Mouse (Mus musculus): ENCODE data around the gene Rmnd1. TPM values are rescaled to one million over a fixed set of nuclear protein-coding genes. Genes with fewer than 3 reads are reported as not detected.

Gene Rmnd1
- total RNA-seq, 2 experiments from 2014 or later, result 38.2 to 39.2 TPM

DNA sequence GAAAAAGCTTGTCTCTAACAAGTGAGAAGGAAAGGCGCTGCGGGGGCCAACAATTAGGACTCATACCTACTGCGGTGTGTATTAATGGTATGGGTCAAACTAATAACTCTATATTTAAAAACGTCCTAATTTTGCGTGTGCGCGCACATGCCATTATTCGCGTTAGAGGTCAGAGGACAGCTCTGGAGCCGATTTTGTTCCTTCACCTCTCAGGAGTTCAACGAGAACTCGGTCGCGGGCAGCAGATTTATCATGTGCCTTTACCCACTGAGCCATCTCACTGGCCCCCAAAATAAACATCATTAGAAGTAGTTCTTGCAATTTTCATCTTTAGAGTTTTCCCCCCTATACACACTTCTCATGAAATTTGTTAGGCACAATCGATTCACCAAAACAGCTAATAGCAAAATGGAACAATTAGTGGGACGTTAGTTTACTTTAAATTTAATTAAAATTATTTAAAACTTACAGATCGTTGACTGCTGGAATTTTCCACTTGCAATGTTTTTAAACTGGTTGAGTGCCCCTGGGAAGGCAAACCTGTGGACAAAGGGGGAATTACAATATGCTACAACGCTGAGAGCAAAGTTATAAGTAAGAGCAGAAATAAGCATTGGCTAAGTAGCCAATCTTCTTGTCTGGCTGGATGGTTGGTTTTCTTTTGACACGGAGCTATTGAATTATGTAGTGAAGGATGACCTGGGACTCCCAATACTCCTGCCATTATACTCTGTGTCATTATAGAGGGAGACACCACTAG lies 988 bp upstream of the Rmnd1 start:
- DNase-seq (ENCODE audit: extremely low spot score in 1 of 2, low spot score in 2 of 2), result no peak
- intact Hi-C loops (cut with DNase I), result loop anchor here (2.0 kb wide), 1 partner anchor 46 kb away; no protein-coding TSS in a partner anchor
- Histone ChIP-seq H3K27ac (peak overlapping the region; percentile 87), H3K4me3 (peak overlapping the region; percentile 85)
- TF ChIP-seq CTCF (IDR thresholded peaks at IDR 0.05), result peak; percentile 39

DNA sequence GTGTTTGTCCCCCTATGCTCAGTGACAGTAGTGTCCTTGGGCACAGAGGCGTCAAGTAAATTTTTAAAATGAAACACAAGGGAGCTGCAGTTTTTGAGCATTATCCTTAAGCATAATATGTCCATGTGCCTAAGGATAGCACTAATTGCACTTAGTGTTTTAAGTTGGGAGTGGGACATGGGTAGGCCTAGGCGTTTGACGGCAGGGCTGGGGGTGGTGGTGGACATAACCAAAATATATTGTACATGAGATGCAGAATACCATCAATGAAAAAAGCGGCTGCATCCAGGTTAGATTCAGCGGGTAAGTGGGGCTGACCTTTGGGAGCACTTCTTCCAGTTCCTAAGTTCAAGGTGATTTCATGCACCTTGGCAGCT lies 454 bp downstream of the Rmnd1 start:
- TF ChIP-seq CTCF (IDR thresholded peaks at IDR 0.05), result no peak; the same call in 1 of the 2 replicates
- intact Hi-C loops (cut with DNase I), result loop anchor here (2.0 kb wide), 2 partner anchors 37 to 45 kb away; no protein-coding TSS in a partner anchor
- peak overlapping the region; percentile 98 for H3K27ac ChIP-seq
- DNase-seq (ENCODE audit: extremely low spot score in 1 of 2, low spot score in 2 of 2), result no peak
- peak overlapping the region; percentile 61 for H3K4me3 ChIP-seq

DNA sequence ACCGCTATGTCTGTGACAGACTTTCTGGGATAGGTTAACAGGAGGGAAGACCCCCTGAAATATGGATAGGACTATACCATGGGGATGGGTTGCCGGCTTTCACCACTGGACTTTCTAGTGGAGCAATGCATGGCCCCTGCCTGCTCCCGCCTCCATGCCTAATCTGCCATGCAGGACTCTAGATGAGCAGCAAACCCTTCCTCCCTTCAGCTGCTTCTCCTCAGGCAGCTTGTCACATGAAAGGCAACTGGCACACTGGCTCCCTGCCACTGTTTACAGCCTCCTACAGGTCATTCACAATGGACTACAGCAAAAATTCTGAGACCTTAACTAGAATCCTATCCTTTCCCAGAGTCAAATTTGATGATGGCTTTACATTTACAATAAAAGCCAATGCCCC lies 1.4 kb downstream of the Rmnd1 start:
- DNase-seq (ENCODE audit: extremely low spot score in 1 of 2, low spot score in 2 of 2), result no peak
- TF ChIP-seq CTCF (IDR thresholded peaks at IDR 0.05), result no peak
- H3K27ac ChIP-seq, result peak overlapping the region; percentile 98; the same call in 1 of the 2 replicates

DNA sequence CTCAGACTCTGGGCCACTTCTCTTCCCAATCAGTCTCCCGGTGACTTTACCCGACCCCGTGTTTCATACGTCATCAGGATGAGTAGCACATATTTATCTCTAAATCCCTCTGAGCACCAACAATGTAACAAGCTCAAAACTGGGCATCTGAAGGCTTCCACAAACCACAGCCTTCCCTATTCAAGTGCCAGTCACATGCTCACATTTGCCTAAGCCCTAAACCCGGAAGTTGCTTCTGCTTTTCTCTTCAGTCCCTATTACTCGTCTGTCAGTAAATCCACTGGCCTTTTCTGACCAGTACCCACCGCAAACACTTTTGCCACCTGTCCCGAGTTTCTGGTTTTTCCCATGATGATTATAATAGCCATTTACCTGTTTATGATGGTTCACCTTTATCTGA lies 1.8 kb downstream of the Rmnd1 start:
- DNase-seq (ENCODE audit: extremely low spot score in 1 of 2, low spot score in 2 of 2), result no peak
- TF ChIP-seq CTCF (IDR thresholded peaks at IDR 0.05), result no peak
- intact Hi-C loops (cut with DNase I), result loop anchor here (2.0 kb wide), 1 partner anchor 36 kb away; no protein-coding TSS in a partner anchor
- Histone ChIP-seq H3K27ac (no peak overlapping the region), H3K4me3 (no peak overlapping the region)

More for the DNA sequence above, 1.4 kb downstream of the Rmnd1 start:
- intact Hi-C loops (cut with DNase I), result loop anchor here (2.0 kb wide), 1 partner anchor 36 kb away; no protein-coding TSS in a partner anchor
- H3K4me3 ChIP-seq, result peak overlapping the region; percentile 61

DNA sequence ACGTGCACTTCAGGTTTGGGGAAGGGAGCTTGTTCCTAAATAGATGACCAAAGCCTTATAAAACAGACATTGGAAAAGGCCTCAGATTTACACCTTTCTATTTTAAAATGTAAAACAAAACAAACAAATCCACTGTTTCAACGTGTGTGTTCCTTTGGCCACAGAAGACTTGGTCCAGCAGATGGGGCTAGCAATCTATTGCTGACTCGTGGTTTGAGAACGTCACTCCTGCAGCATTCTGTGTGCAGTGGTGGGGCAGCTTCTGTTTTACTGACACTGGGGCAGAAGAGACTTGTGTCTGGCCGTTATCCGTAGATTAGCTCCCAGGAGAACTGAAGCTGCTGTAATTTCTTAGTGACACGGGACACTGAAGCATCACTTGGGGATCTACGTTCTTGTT lies 6.9 kb downstream of the Rmnd1 start:
- intact Hi-C loops (cut with DNase I), result no loop called here
- TF ChIP-seq CTCF (IDR thresholded peaks at IDR 0.05), result peak; percentile 14
- DNase-seq (ENCODE audit: extremely low spot score in 1 of 2, low spot score in 2 of 2), result no peak
- H3K27ac ChIP-seq, result no peak overlapping the region
- H3K4me3 ChIP-seq, result no peak overlapping the region

DNA sequence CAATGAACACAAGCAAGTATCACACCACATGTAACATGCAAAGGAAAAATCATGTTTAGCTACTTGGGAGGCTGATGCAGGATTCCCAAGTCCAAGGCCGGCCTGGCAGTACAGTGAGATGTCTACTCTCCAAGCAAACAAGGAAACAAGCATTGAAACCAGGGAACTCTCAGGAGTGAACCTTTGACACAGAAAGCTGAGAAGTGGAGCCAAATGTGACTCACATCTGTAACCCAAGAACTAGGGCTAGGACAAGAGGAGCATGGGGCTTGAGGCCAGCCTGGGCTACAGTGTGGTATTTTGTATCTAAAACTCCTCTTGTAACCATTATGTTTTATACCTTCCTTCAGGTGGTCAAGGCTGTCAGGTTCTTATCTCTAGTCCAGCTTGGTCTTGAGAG lies 25.0 kb downstream of the Rmnd1 start:
- H3K4me3 ChIP-seq, result no peak overlapping the region
- intact Hi-C loops (cut with DNase I), result no loop called here
- no peak for TF ChIP-seq CTCF (IDR thresholded peaks at IDR 0.05)
- DNase-seq (ENCODE audit: extremely low spot score in 1 of 2, low spot score in 2 of 2), result no peak
- no peak overlapping the region; the same call in 1 of the 2 replicates for H3K27ac ChIP-seq

DNA sequence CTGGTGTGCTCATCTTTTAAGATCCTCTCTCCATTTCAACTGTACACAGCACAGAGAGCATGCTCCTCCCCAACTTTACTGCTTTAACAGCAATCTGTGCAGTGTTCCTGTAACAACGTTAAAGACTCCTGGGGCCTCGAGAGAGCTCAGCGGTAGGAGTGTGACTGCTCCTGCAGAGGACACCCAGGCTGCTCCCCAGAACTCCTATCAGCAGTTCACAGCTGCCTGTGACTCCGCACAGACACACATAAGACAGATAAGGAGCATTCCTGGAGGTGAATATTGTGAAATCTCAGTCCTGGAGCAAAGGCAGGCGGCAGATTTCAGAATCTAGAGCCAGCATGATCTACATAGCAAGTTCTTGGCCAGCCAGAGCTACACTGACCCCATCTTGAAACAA lies 26.7 kb downstream of the Rmnd1 start:
- Histone ChIP-seq H3K4me3 (no peak overlapping the region), H3K27ac (no peak overlapping the region)
- TF ChIP-seq CTCF (IDR thresholded peaks at IDR 0.05), result no peak
- intact Hi-C loops (cut with DNase I), result no loop called here
- no peak for DNase-seq (ENCODE audit: extremely low spot score in 1 of 2, low spot score in 2 of 2)

DNA sequence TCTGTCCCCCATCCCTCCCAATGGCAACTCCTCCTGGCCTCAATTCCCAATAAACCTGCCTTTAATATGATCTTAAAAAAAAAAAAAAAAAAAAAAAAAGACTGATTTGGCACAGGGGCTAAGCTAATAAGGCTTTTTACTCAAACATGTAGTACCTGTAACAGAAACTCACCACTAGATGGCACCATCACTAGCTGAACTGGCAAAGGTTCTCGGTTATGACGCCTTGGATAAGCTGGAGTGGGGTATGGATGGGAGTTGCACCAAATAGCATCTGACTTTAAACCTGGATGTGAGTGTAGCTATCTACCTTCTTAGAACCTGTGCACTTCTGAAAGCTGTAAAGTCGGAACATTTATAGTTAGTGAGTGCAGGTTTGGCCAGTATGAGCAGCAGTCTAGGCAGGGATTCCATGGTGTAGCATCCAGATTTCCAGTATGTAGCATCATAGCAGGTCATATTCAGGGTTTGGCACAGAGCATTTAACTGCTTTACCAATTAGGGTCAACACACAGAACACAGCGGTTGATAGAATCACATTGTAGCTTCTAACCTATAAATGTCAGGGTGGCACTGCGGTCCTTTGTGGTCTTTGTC lies 27.2 kb downstream of the Rmnd1 start:
- intact Hi-C loops (cut with DNase I), result no loop called here
- Histone ChIP-seq H3K4me3 (no peak overlapping the region), H3K27ac (no peak overlapping the region)
- TF ChIP-seq CTCF (IDR thresholded peaks at IDR 0.05), result peak; percentile 75
- no peak for DNase-seq (ENCODE audit: extremely low spot score in 1 of 2, low spot score in 2 of 2)

DNA sequence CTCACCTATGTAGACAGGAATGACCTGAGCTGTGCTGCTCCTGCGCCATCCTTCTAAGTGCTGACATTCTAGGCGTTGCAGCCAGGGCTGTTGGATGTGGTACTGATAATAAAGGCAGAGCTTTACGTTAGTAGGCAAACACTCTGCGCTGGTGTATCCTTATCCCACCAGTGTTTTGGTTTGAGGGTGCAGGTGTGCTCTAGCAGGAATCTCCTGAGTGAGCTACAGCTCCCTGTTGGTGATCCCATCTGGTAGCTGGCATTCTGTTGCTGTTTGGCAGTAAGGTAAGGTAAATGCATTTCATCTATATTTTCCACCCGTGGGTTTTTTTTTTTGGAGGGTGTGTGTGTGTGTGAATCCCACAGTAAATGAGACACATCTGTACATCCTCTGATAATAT lies 34.1 kb downstream of the Rmnd1 start:
- intact Hi-C loops (cut with DNase I), result no loop called here
- TF ChIP-seq CTCF (IDR thresholded peaks at IDR 0.05), result no peak
- no peak for DNase-seq (ENCODE audit: extremely low spot score in 1 of 2, low spot score in 2 of 2)
- Histone ChIP-seq H3K4me3 (no peak overlapping the region), H3K27ac (no peak overlapping the region)

DNA sequence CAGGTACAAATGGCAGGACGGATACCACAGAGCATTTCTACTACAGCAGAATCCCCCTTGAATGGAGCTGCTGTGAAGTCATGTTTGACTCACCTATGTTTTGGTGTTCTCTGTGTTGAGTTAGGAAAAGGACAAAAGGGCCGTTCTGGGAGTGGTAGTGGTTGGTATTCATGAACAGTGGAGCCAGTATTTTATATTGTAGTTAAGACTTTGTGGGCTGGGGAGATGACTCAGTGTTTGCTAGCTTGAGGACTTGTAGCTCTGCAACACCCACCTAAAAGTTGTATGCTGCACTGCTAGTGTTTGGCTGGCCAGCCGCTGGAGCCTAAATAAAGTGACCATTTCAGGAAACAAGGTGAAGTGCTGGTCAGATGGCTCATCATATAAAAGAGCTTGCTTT lies 36.9 kb downstream of the Rmnd1 start:
- intact Hi-C loops (cut with DNase I), result loop anchor here (2.0 kb wide), 1 partner anchor 35 kb away; no protein-coding TSS in a partner anchor
- no peak for TF ChIP-seq CTCF (IDR thresholded peaks at IDR 0.05)
- Histone ChIP-seq H3K27ac (no peak overlapping the region), H3K4me3 (no peak overlapping the region)
- DNase-seq (ENCODE audit: extremely low spot score in 1 of 2, low spot score in 2 of 2), result no peak

DNA sequence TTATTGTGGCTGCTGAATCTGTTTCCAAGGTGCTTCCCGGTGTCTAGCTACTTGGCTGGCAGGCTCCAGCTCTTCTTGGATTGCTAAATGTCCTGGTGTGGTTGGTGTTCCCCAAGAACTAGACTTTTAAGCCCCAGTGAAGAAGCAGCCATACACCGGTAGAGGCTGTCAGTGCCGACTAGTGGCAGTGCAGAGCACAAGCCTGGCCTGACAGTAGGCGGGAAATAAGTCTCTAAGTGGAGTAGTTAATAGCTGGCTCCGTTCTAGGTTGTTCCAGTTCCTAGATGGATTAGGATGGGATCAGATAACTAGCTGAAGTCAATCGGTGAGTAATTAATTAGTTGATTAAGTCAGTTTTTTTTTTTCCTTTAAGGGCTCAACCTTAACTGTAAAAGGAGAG lies 40.3 kb downstream of the Rmnd1 start:
- H3K27ac ChIP-seq, result no peak overlapping the region
- peak; percentile 71 for TF ChIP-seq CTCF (IDR thresholded peaks at IDR 0.05)
- intact Hi-C loops (cut with DNase I), result no loop called here
- no peak for DNase-seq (ENCODE audit: extremely low spot score in 1 of 2, low spot score in 2 of 2)
- H3K4me3 ChIP-seq, result no peak overlapping the region

DNA sequence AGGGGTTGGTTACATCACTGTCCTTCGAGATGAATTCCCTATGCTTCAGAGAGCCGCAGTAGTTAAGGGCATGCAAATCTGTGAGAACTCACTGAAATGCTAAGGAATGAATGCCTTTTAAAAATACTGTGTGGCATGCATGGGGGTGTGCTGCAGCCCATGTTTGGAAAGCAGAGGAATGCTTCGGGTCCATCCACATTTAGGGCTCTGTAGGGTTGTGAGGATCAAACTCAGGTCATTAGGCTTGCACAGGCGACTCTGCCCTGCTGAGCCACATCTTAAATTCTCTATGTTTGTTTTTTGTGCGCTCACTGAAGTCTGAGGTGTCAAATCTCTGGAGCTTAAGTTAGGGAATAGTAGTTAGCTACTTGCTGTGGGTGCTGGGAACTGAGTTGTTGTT lies 41.1 kb downstream of the Rmnd1 start:
- intact Hi-C loops (cut with DNase I), result no loop called here
- DNase-seq (ENCODE audit: extremely low spot score in 1 of 2, low spot score in 2 of 2), result no peak
- Histone ChIP-seq H3K27ac (no peak overlapping the region), H3K4me3 (no peak overlapping the region)
- TF ChIP-seq CTCF (IDR thresholded peaks at IDR 0.05), result no peak
